Mouse (Mus musculus) MEL (cell line): ENCODE measurements at regions not wholly inside any gene's neighbourhood (a gene's known extent, or its start where the extent isn't known, plus 50 kb on each side); places are given as distances from the start of the nearest gene placed in this dataset.

ENCODE experiments used
- DNase-seq: peaks from one replicate; pipeline ENCODE4 v3.0.0; 2011; ENCODE audit warnings: low read depth, low spot score
- H3K27ac ChIP-seq: 2 replicates; pipeline ENCODE4 v1.5.1; 2012; ENCODE audit warnings: low read depth, mild to moderate bottlenecking, control low read depth, low read length, moderate library complexity; ENCODE audit not compliant: control insufficient read depth
- H3K27me3 ChIP-seq, 2 experiments: fragments of 150-350 bp in 1 of 2; sonication (generic) in 1 of 2; 2 replicates each; pipeline ENCODE4 v1.6.1; 2012; ENCODE audit warnings: low read length in 2 of 2, mild to moderate bottlenecking in 2 of 2, improper control_type of control experiment in 1 of 2, moderate library complexity in 1 of 2; ENCODE audit not compliant: insufficient read depth in 2 of 2, control insufficient read depth in 1 of 2
- H3K36me3 ChIP-seq, 2 experiments: 2 replicates each; pipeline ENCODE4 v1.6.1; 2012 to 2014; ENCODE audit warnings: low read length in 2 of 2, improper control_type of control experiment in 1 of 2, inconsistent platforms in 1 of 2, mild to moderate bottlenecking in 1 of 2; ENCODE audit not compliant: insufficient read depth in 2 of 2, control insufficient read depth in 1 of 2
- H3K4me1 ChIP-seq, 2 experiments: fragments of 150-350 bp in 1 of 2; sonication (generic) in 1 of 2; 2 replicates each; pipeline ENCODE4 v1.6.1; 2012; ENCODE audit warnings: low read length in 2 of 2, improper control_type of control experiment in 1 of 2, mild to moderate bottlenecking in 1 of 2; ENCODE audit not compliant: insufficient read depth in 2 of 2, control insufficient read depth in 1 of 2
- H3K4me3 ChIP-seq, 2 experiments: fragments of 150-350 bp in 1 of 2; sonication (generic) in 1 of 2; 2 replicates each; pipeline ENCODE4 v1.5.1; 2012; ENCODE audit warnings: low read depth in 2 of 2, low read length in 2 of 2, mild to moderate bottlenecking in 2 of 2, moderate library complexity in 2 of 2, control low read depth in 1 of 2, improper control_type of control experiment in 1 of 2; ENCODE audit not compliant: control insufficient read depth in 1 of 2, insufficient read depth in 1 of 2
- H3K79me2 ChIP-seq: 2 replicates; pipeline ENCODE4 v1.6.1; 2012; ENCODE audit warnings: mild to moderate bottlenecking, low read length, moderate library complexity; ENCODE audit not compliant: control insufficient read depth, poor library complexity, insufficient read depth
- H3K9ac ChIP-seq: 2 replicates; pipeline ENCODE4 v1.6.1; 2012; ENCODE audit warnings: low read depth, mild to moderate bottlenecking, control low read depth, low read length, moderate library complexity; ENCODE audit not compliant: control insufficient read depth, poor library complexity, severe bottlenecking
- H3K9me3 ChIP-seq: fragments of 150-350 bp; sonication (generic); replicated peaks from 2 replicates; pipeline ENCODE4 v1.6.1; 2012; ENCODE audit warnings: mild to moderate bottlenecking, low read length, improper control_type of control experiment, moderate library complexity; ENCODE audit not compliant: insufficient read depth
- BHLHE40 ChIP-seq: IDR thresholded peaks from 2 replicates; pipeline ENCODE4 v1.6.1; 2012; ENCODE audit warnings: low read depth, mild to moderate bottlenecking, inconsistent platforms, low read length, improper control_type of control experiment, borderline replicate concordance
- CHD1 ChIP-seq: IDR thresholded peaks from 2 replicates; pipeline ENCODE4 v1.6.1; 2012; ENCODE audit warnings: low read depth, mild to moderate bottlenecking, inconsistent platforms, low read length, improper control_type of control experiment
- CHD2 ChIP-seq: IDR thresholded peaks from 2 replicates; pipeline ENCODE4 v1.6.1; 2011; ENCODE audit warnings: low read length, improper control_type of control experiment
- EP300 ChIP-seq, 2 experiments: IDR thresholded peaks; 2 replicates each; pipeline ENCODE4 v1.6.1; 2011; ENCODE audit warnings: improper control_type of control experiment in 2 of 2, low read length in 2 of 2, low read depth in 1 of 2, mild to moderate bottlenecking in 1 of 2
- ETS1 ChIP-seq: IDR thresholded peaks from 2 replicates; pipeline ENCODE4 v1.6.1; 2012; ENCODE audit warnings: low read depth, mild to moderate bottlenecking, inconsistent platforms, low read length, improper control_type of control experiment, moderate library complexity
- GABPA ChIP-seq: IDR thresholded peaks from 2 replicates; pipeline ENCODE4 v1.6.1; 2012; ENCODE audit warnings: low read depth, mild to moderate bottlenecking, inconsistent platforms, low read length, improper control_type of control experiment, moderate library complexity
- KAT2A ChIP-seq: conservative IDR thresholded peaks from 2 replicates; pipeline ENCODE4 v1.6.1; 2012; ENCODE audit warnings: low read depth, low read length, improper control_type of control experiment, inconsistent platforms
- POLR2AphosphoS5 ChIP-seq: IDR thresholded peaks from 2 replicates; pipeline ENCODE4 v1.6.1; 2012; ENCODE audit warnings: low read depth, borderline replicate concordance, mild to moderate bottlenecking, inconsistent platforms, low read length, moderate library complexity, mixed read lengths
- TAL1 ChIP-seq: IDR thresholded peaks from 2 replicates; pipeline ENCODE4 v1.6.1; 2012; ENCODE audit warnings: mild to moderate bottlenecking, inconsistent platforms, low read length, moderate library complexity, mixed read lengths
- TBP ChIP-seq: IDR thresholded peaks from 2 replicates; pipeline ENCODE4 v1.8.0; 2011; ENCODE audit warnings: low read depth, low read length, improper control_type of control experiment
- UBTF ChIP-seq: IDR thresholded peaks from 2 replicates; pipeline ENCODE4 v1.6.1; 2012; ENCODE audit warnings: low read depth, mild to moderate bottlenecking, inconsistent platforms, low read length, improper control_type of control experiment, moderate library complexity, borderline replicate concordance; ENCODE audit not compliant: insufficient read depth
- USF2 ChIP-seq, 2 experiments: IDR thresholded peaks; 2 replicates each; pipeline ENCODE4 v1.6.1; 2011 to 2012; ENCODE audit warnings: improper control_type of control experiment in 2 of 2, low read length in 2 of 2, borderline replicate concordance in 1 of 2, inconsistent platforms in 1 of 2, low read depth in 1 of 2, mild to moderate bottlenecking in 1 of 2; ENCODE audit not compliant: insufficient read depth in 1 of 2
- ZNF384 ChIP-seq: IDR thresholded peaks from 2 replicates; pipeline ENCODE4 v1.6.1; 2012; ENCODE audit warnings: low read depth, mild to moderate bottlenecking, inconsistent platforms, low read length, improper control_type of control experiment

- TF ChIP-seq TBP = no peak
- no peak for TF ChIP-seq ETS1
- no peak for TF ChIP-seq CHD1
- no peak for TF ChIP-seq UBTF
- no peak for TF ChIP-seq EP300 (IDR thresholded peaks at IDR 0.05; ENCODE audit: low read depth in 1 of 2, low read length in 2 of 2)
- TF ChIP-seq ZNF384 = no peak
- no peak overlapping the region for H3K4me3 ChIP-seq
- H3K27ac ChIP-seq = no peak overlapping the region
- no peak overlapping the region for H3K9ac ChIP-seq
- no peaks in the 10 kb centered on the region for H3K27me3 ChIP-seq
- H3K36me3 ChIP-seq = no peaks in the 10 kb centered on the region
- no peaks in the 10 kb centered on the region for H3K9me3 ChIP-seq
- no peak for DNase-seq
- H3K79me2 ChIP-seq = no peaks in the 10 kb centered on the region
- H3K4me1 ChIP-seq = no peaks in the 10 kb centered on the region
Observed at GRCm38 (mm10) chr11:55859230-55859629, 181.6 kb downstream of the Nmur2 start.

GRCm38 (mm10) chr11:55820479-55820878, 212.5 kb upstream of the Glra1 start:
- Histone ChIP-seq H3K9ac (no peak overlapping the region), H3K36me3 (no peaks in the 10 kb centered on the region), H3K4me1 (no peaks in the 10 kb centered on the region), H3K27ac (no peak overlapping the region), H3K9me3 (no peaks in the 10 kb centered on the region), H3K27me3 (no peaks in the 10 kb centered on the region), H3K4me3 (no peak overlapping the region), H3K79me2 (no peaks in the 10 kb centered on the region)
- no peak for TF ChIP-seq KAT2A
- TF ChIP-seq BHLHE40 = no peak
- TF ChIP-seq CHD2 = no peak
- TF ChIP-seq TBP = no peak
- TF ChIP-seq GABPA = no peak
- TF ChIP-seq UBTF = no peak
- no peak for TF ChIP-seq POLR2AphosphoS5
- no peak for TF ChIP-seq USF2 (IDR thresholded peaks at IDR 0.05; ENCODE audit: borderline replicate concordance in 1 of 2, insufficient read depth in 1 of 2, low read depth in 1 of 2, low read length in 2 of 2)
- no peak for DNase-seq

GRCm38 (mm10) chr11:55816566-55816965, 208.6 kb upstream of the Glra1 start:
- Histone ChIP-seq H3K9ac (no peak overlapping the region), H3K79me2 (no peaks in the 10 kb centered on the region), H3K27ac (no peak overlapping the region), H3K36me3 (no peaks in the 10 kb centered on the region), H3K4me1 (no peaks in the 10 kb centered on the region), H3K9me3 (no peaks in the 10 kb centered on the region), H3K27me3 (no peaks in the 10 kb centered on the region), H3K4me3 (no peak overlapping the region)
- TF ChIP-seq TAL1 = no peak
- DNase-seq = no peak
